In genomic region chr1:73932421-73933145, GRCm38 (mm10) we compare ENCODE assay signal across 9 mouse cellular contexts.
DNase-seq lines count a peak whose midpoint lies in the region; ATAC-seq and TF ChIP-seq lines count a peak whose summit lies in the region.
"Had no signal": no experiment of that assay in that cellular context is flagged by ENCODE, and none has a peak within 500 bp of the region (broad histone marks: within the 10 kb centered on the region; RNA-seq: fewer than 3 reads in every experiment).

No protein-coding gene starts in this region.

- no peaks in the 10 kb centered on the region for H3K9me3 ChIP-seq in intestine, embryonic 16.5 days (ENCODE audit: control insufficient read depth, low read length)

- TF ChIP-seq CTCF in left cerebral cortex, adult 2 months (IDR thresholded peaks at IDR 0.05) = no peak

- WGBS in intestine, embryonic 16.5 days = 62% methylated on average over 10 of the region's 10 CpGs

- no peaks in the 10 kb centered on the region; the same call in 1 of the 2 replicates for H3K36me3 ChIP-seq in intestine, embryonic 16.5 days (ENCODE audit: control insufficient read depth, insufficient read depth, low read length)

- H3K4me2 ChIP-seq in intestine, embryonic 16.5 days (ENCODE audit: low read depth, low read length) = no peak overlapping the region

- 0 out of 2 replicates have a peak, but pooled peaks have one; percentile 34 for ATAC-seq in intestine, embryonic 16.5 days
- ATAC-seq in activated CD4-positive, CD25-positive, alpha-beta regulatory T cell, adult 4 months = no peak

- H3K27me3 ChIP-seq in intestine, embryonic 16.5 days (replicated peaks; ENCODE audit: control insufficient read depth, insufficient read depth, low read length) = no peaks in the 10 kb centered on the region

- peak overlapping the region; percentile 70; the same call in 1 of the 2 replicates for H3K27ac ChIP-seq in left cerebral cortex, adult 2 months
- peak overlapping the region; percentile 60 for H3K27ac ChIP-seq in intestine, embryonic 16.5 days (ENCODE audit: low read length)

- H3K4me3 ChIP-seq in left cerebral cortex, adult 2 months = no peak overlapping the region
- H3K4me3 ChIP-seq in intestine, embryonic 16.5 days (ENCODE audit: low read length) = no peak overlapping the region

- no peak for DNase-seq in left cerebral cortex, adult 2 months (ENCODE audit: extremely low spot score in 1 of 2, low spot score in 2 of 2)
- no peak for DNase-seq in left cerebral cortex, postnatal 25 days (ENCODE audit: low spot score in 2 of 2)
- peak; percentile 53 to 70 for DNase-seq in gastrocnemius, adult 8-10 months (ENCODE audit: low spot score in 2 of 2)
- peak; percentile 77 for DNase-seq in lung, postnatal 25 days (ENCODE audit: low spot score)
- DNase-seq in frontal cortex, adult 2 months (ENCODE audit: extremely low spot score in 1 of 2, low spot score in 1 of 2) = no peak
- no peak for DNase-seq in c-Kit-positive CD71-positive TER-119-positive erythroid progenitor cells, embryonic 14.5 days (ENCODE audit: low spot score)
- DNase-seq: cerebellum, adult 9-11 months had no signal

- H3K9ac ChIP-seq in intestine, embryonic 16.5 days (ENCODE audit: low read depth, low read length) = no peak overlapping the region

- intact Hi-C loops in left cerebral cortex, adult 2 months (cut with DNase I) = no loop called here
- intact Hi-C loops in left cerebral cortex, postnatal 25 days (cut with DNase I) = no loop called here

- H3K4me1 ChIP-seq in intestine, embryonic 16.5 days (ENCODE audit: control insufficient read depth, insufficient read depth, low read length) = peaks cover 21% of the 10 kb centered on the region

Comparison
In these comparisons a context has a peak if more than half of its experiments do, and no peak if none do; other contexts are left out.
1. DNase-seq: peak in gastrocnemius, adult 8-10 months (2 of 2) and lung, postnatal 25 days (single experiment); none in left cerebral cortex, adult 2 months (0 of 2), left cerebral cortex, postnatal 25 days (0 of 2), frontal cortex, adult 2 months (0 of 2) and c-Kit-positive CD71-positive TER-119-positive erythroid progenitor cells, embryonic 14.5 days (single experiment).